Mouse (Mus musculus) cerebellum, adult 11 months (tissue): Measurements from ENCODE around the gene Rundc3b.

Source experiments
- DNase-seq: peaks from one replicate; pipeline ENCODE4 v3.0.0; 2022

The Rundc3b gene

GRCm38 (mm10) chr5:8622596-8623231, at the start of gene Rundc3b:
Rundc3b (minus strand) TSS chr5:8622952.
- DNase-seq: peak; percentile 94

- DNase-seq: no peak
These were observed 46.9 kb upstream of the Rundc3b start for GRCm38 (mm10) chr5:8669606-8670005.

GRCm38 (mm10) chr5:8667758-8668474, 45.2 kb upstream of the Rundc3b start:
- no peak for DNase-seq

GRCm38 (mm10) chr5:8664678-8665077, 41.9 kb upstream of the Rundc3b start:
- DNase-seq: no peak

GRCm38 (mm10) chr5:8660738-8661151, 38.0 kb upstream of the Rundc3b start:
- DNase-seq: no peak

GRCm38 (mm10) chr5:8659911-8660737, 37.4 kb upstream of the Rundc3b start, which contains the start of gene Abcb1a:
Abcb1a (plus strand) TSS chr5:8660077.
- no peak for DNase-seq

GRCm38 (mm10) chr5:8652085-8652484, 29.3 kb upstream of the Rundc3b start:
- no peak for DNase-seq

- DNase-seq: no peak
These were observed 26.0 kb upstream of the Rundc3b start for GRCm38 (mm10) chr5:8648774-8649173.

- DNase-seq: no peak
These were observed 25.5 kb upstream of the Rundc3b start for GRCm38 (mm10) chr5:8648300-8648699.

GRCm38 (mm10) chr5:8634489-8634975, 11.8 kb upstream of the Rundc3b start:
- DNase-seq: no peak

GRCm38 (mm10) chr5:8632901-8633300, 10.1 kb upstream of the Rundc3b start:
- DNase-seq: no peak

GRCm38 (mm10) chr5:8622071-8622595, 619 bp downstream of the Rundc3b start:
- peak; percentile 58 for DNase-seq

- DNase-seq: no peak
These were observed 51.6 kb downstream of the Rundc3b start for GRCm38 (mm10) chr5:8571118-8571517.

- DNase-seq: no peak
These were observed 55.9 kb downstream of the Rundc3b start for GRCm38 (mm10) chr5:8566867-8567266.

GRCm38 (mm10) chr5:8544512-8544911, 78.2 kb downstream of the Rundc3b start:
- no peak for DNase-seq

- DNase-seq: no peak
These were observed 80.0 kb downstream of the Rundc3b start for GRCm38 (mm10) chr5:8542631-8543207.

GRCm38 (mm10) chr5:8541120-8542117, 81.3 kb downstream of the Rundc3b start:
- DNase-seq: no peak

GRCm38 (mm10) chr5:8519006-8519405, 103.7 kb downstream of the Rundc3b start:
- no peak for DNase-seq

GRCm38 (mm10) chr5:8491778-8492177, 131.0 kb downstream of the Rundc3b start:
- DNase-seq: no peak

- DNase-seq: no peak
These were observed 133.2 kb downstream of the Rundc3b start for GRCm38 (mm10) chr5:8489471-8490110.
